In the genomic region with DNA sequence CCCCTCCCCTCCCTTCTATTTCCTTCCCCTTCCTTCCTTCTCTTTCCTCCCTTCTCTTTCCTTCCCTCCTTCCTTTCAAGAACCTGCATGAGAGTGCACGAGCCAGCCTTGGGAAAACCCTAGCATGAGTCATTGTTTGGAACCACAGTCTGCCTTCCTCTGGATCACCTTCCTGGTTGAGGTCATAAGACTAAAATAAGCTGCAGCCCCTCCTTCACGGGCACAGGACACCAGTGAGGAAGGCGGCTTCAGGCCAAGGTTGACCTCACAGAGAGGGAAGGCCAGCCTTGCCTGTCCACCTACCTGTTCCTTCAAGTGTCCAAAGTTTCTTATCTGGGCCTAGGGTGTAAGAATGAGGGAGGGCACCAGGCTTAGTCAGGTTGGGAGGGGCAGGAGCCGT, we compare ENCODE assay signal across 8 mouse cellular contexts. TPM values are rescaled to one million over a fixed set of nuclear protein-coding genes. Genes with fewer than 3 reads are reported as not detected.
DNase-seq lines count a peak whose midpoint lies in the region; ATAC-seq lines count a peak whose summit lies in the region.

No protein-coding gene starts in this region.

- no peaks in the 10 kb centered on the region for H3K4me1 ChIP-seq in midbrain, embryonic 15.5 days
- no peaks in the 10 kb centered on the region for H3K4me1 ChIP-seq in midbrain, embryonic 14.5 days (ENCODE audit: control insufficient read depth, insufficient read depth, low read length)
- no peaks in the 10 kb centered on the region for H3K4me1 ChIP-seq in hindbrain, embryonic 14.5 days (replicated peaks; ENCODE audit: control insufficient read depth, insufficient read depth, low read length)

- 0 out of 2 replicates have a peak, but pooled peaks have one; percentile 3 for ATAC-seq in midbrain, embryonic 15.5 days (replicated peaks)
- ATAC-seq in midbrain, embryonic 14.5 days (ENCODE audit: low FRiP score, low TSS enrichment): no peak
- no peak for ATAC-seq in hindbrain, embryonic 14.5 days (ENCODE audit: low FRiP score)

- H3K9ac ChIP-seq in midbrain, embryonic 15.5 days: no peak overlapping the region
- H3K9ac ChIP-seq in midbrain, embryonic 14.5 days (replicated peaks; ENCODE audit: low read length): no peak overlapping the region
- no peak overlapping the region for H3K9ac ChIP-seq in hindbrain, embryonic 14.5 days

- no peak for DNase-seq in midbrain, embryonic 14.5 days
- DNase-seq in gastrocnemius, postnatal 36 days: peak; percentile 65 to 82
- DNase-seq in kidney, adult 9 months: peak; percentile 78
- peak; percentile 92 for DNase-seq in lung, postnatal 10 days
- DNase-seq in c-Kit-positive CD71-positive TER-119-positive erythroid progenitor cells, embryonic 14.5 days (ENCODE audit: low spot score): no peak
- DNase-seq in hindbrain, embryonic 14.5 days (ENCODE audit: low spot score): no peak
- no peak for DNase-seq in right cerebral cortex, postnatal 14 days

- intact Hi-C loops in gastrocnemius, postnatal 36 days (cut with DNase I): no loop called here

- H3K36me3 ChIP-seq in midbrain, embryonic 15.5 days (replicated peaks): no peaks in the 10 kb centered on the region
- H3K36me3 ChIP-seq in midbrain, embryonic 14.5 days (ENCODE audit: control insufficient read depth, insufficient read depth, low read length): no peaks in the 10 kb centered on the region
- no peaks in the 10 kb centered on the region; the same call in 1 of the 2 replicates for H3K36me3 ChIP-seq in hindbrain, embryonic 14.5 days (replicated peaks; ENCODE audit: control insufficient read depth, insufficient read depth)

- 69% methylated on average over 4 of the region's 4 CpGs for WGBS in midbrain, embryonic 15.5 days
- WGBS in midbrain, embryonic 14.5 days: 68% methylated on average over 4 of the region's 4 CpGs
- 70% methylated on average over 4 of the region's 4 CpGs for WGBS in hindbrain, embryonic 14.5 days

- no peak overlapping the region for H3K4me3 ChIP-seq in midbrain, embryonic 15.5 days
- H3K4me3 ChIP-seq in midbrain, embryonic 14.5 days (replicated peaks; ENCODE audit: low read depth, low read length): no peak overlapping the region
- no peak overlapping the region for H3K4me3 ChIP-seq in hindbrain, embryonic 14.5 days (replicated peaks; ENCODE audit: low read length)

- no peaks in the 10 kb centered on the region for H3K9me3 ChIP-seq in midbrain, embryonic 15.5 days
- no peaks in the 10 kb centered on the region for H3K9me3 ChIP-seq in midbrain, embryonic 14.5 days (ENCODE audit: control insufficient read depth, low read length)
- H3K9me3 ChIP-seq in hindbrain, embryonic 14.5 days (ENCODE audit: control insufficient read depth, low read length): no peaks in the 10 kb centered on the region

- H3K27me3 ChIP-seq in midbrain, embryonic 15.5 days (replicated peaks): no peaks in the 10 kb centered on the region
- no peaks in the 10 kb centered on the region for H3K27me3 ChIP-seq in midbrain, embryonic 14.5 days (ENCODE audit: control insufficient read depth, insufficient read depth, low read length)
- no peaks in the 10 kb centered on the region for H3K27me3 ChIP-seq in hindbrain, embryonic 14.5 days (ENCODE audit: control insufficient read depth, insufficient read depth, low read length)

- no peak overlapping the region for H3K27ac ChIP-seq in midbrain, embryonic 15.5 days
- no peak overlapping the region for H3K27ac ChIP-seq in midbrain, embryonic 14.5 days (replicated peaks; ENCODE audit: low read depth, low read length)
- H3K27ac ChIP-seq in hindbrain, embryonic 14.5 days: no peak overlapping the region

- H3K4me2 ChIP-seq in midbrain, embryonic 15.5 days: no peak overlapping the region
- H3K4me2 ChIP-seq in midbrain, embryonic 14.5 days (ENCODE audit: low read length): no peak overlapping the region
- no peak overlapping the region for H3K4me2 ChIP-seq in hindbrain, embryonic 14.5 days (replicated peaks)

RNA-seq across cellular contexts. Expression of a gene that starts 36.6 kb away (rescaled TPM):
- 7.9 and 8.5 TPM in 2 replicates for polyA plus RNA-seq in midbrain, embryonic 15.5 days (2015; fragmentation: Nextera tagmentation; extraction: Ambion mirVana)
- 4.3 and 5.9 TPM in 2 replicates for polyA plus RNA-seq in midbrain, embryonic 14.5 days (2014; fragmentation: Nextera tagmentation; extraction: Ambion mirVana)
- 1 to 10 TPM; 3.3 to 4.2 TPM for total RNA-seq in gastrocnemius, postnatal 36 days (2021)
- polyA plus RNA-seq in hindbrain, embryonic 14.5 days (2014; fragmentation: Nextera tagmentation; extraction: Ambion mirVana): 8.1 and 8.3 TPM in 2 replicates

Comparison
In these comparisons a context has a peak if more than half of its experiments do, and no peak if none do; other contexts are left out.
1. DNase-seq: peak in gastrocnemius, postnatal 36 days (2 of 2), kidney, adult 9 months (single experiment) and lung, postnatal 10 days (single experiment); none in midbrain, embryonic 14.5 days (single experiment), c-Kit-positive CD71-positive TER-119-positive erythroid progenitor cells, embryonic 14.5 days (single experiment), hindbrain, embryonic 14.5 days (single experiment) and right cerebral cortex, postnatal 14 days (single experiment).